Mouse (Mus musculus) ES-E14 (cell line): ENCODE data around the gene Tmem260. TPM values are rescaled to one million over a fixed set of nuclear protein-coding genes. Genes with fewer than 3 reads are reported as not detected.

Source experiments
- DNase-seq: peaks from one replicate; pipeline ENCODE4 v3.0.0-alpha.2; 2013; ENCODE audit warnings: low read depth, low spot score
- H3K27ac ChIP-seq: 2 replicates; pipeline ENCODE4 v1.5.1; 2012; ENCODE audit warnings: low read depth, mild to moderate bottlenecking, low read length, moderate library complexity, mixed read lengths; ENCODE audit not compliant: poor library complexity, insufficient read depth, severe bottlenecking
- H3K36me3 ChIP-seq: 2 replicates; pipeline ENCODE4 v1.6.1; 2012; ENCODE audit warnings: mild to moderate bottlenecking, low read length, moderate library complexity, mixed read lengths; ENCODE audit not compliant: control insufficient read depth, poor library complexity, insufficient read depth, severe bottlenecking
- H3K4me1 ChIP-seq, 2 experiments: fragments of 150-350 bp in 1 of 2; sonication (generic) in 1 of 2; 2 replicates each; pipeline ENCODE4 v1.6.1; 2012; ENCODE audit warnings: low read length in 2 of 2, mild to moderate bottlenecking in 1 of 2, mixed read lengths in 1 of 2; ENCODE audit not compliant: control insufficient read depth in 2 of 2, insufficient read depth in 2 of 2, poor library complexity in 1 of 2
- H3K4me3 ChIP-seq, 2 experiments: fragments of 150-350 bp in 1 of 2; sonication (generic) in 1 of 2; 2 replicates each; pipeline ENCODE4 v1.5.1; 2012; ENCODE audit warnings: low read length in 2 of 2, low read depth in 1 of 2, mild to moderate bottlenecking in 1 of 2, mixed read lengths in 1 of 2; ENCODE audit not compliant: insufficient read depth in 1 of 2, poor library complexity in 1 of 2, severe bottlenecking in 1 of 2
- H3K9ac ChIP-seq: 2 replicates; pipeline ENCODE4 v1.6.1; 2012; ENCODE audit warnings: low read depth, mild to moderate bottlenecking, low read length, mixed read lengths; ENCODE audit not compliant: poor library complexity, insufficient read depth, severe bottlenecking
- H3K9me3 ChIP-seq: fragments of 150-350 bp; sonication (generic); 2 replicates; pipeline ENCODE4 v1.6.1; 2012; ENCODE audit warnings: low read depth, mild to moderate bottlenecking, low read length; ENCODE audit not compliant: control insufficient read depth, insufficient read depth
- CHD2 ChIP-seq: IDR thresholded peaks from 2 replicates; pipeline ENCODE4 v1.6.1; 2014; ENCODE audit warnings: mild to moderate bottlenecking, low read depth, low read length, inconsistent platforms
- HCFC1 ChIP-seq: IDR thresholded peaks from 2 replicates; pipeline ENCODE4 v1.6.1; 2012; ENCODE audit warnings: low read length, inconsistent platforms, borderline replicate concordance; ENCODE audit not compliant: insufficient read depth
- MAFK ChIP-seq: IDR thresholded peaks from 2 replicates; pipeline ENCODE4 v1.6.1; 2014; ENCODE audit warnings: mild to moderate bottlenecking, low read depth, low read length, inconsistent platforms; ENCODE audit not compliant: insufficient read depth
- ZC3H11A ChIP-seq: IDR thresholded peaks from 2 replicates; pipeline ENCODE4 v1.6.1; 2012; ENCODE audit warnings: low read depth, mild to moderate bottlenecking, inconsistent platforms, low read length, borderline replicate concordance
- ZNF384 ChIP-seq: IDR thresholded peaks from 2 replicates; pipeline ENCODE4 v1.6.1; 2012; ENCODE audit warnings: low read depth, low read length, inconsistent platforms
- in situ Hi-C, 2 experiments: fragments of 600-800 bp; cut with MboI; formaldehyde crosslinking; loops; one replicate each; pipeline ENCODE4 v1.15.1; 2025; ENCODE audit warnings: low sequenced_read_pairs in 2 of 2, inconsistent platforms in 1 of 2; ENCODE audit not compliant: unreplicated experiment in 2 of 2
- total RNA-seq: library from RNA; depleted of rRNA; stranded (reverse); fragments of 300-350 nt; gene quantifications from 2 replicates; pipeline ENCODE4 v1.2.3, GENCODE M21; 2012

Tmem260 gene
- total RNA-seq, 1 experiment: 2.1 TPM

DNA sequence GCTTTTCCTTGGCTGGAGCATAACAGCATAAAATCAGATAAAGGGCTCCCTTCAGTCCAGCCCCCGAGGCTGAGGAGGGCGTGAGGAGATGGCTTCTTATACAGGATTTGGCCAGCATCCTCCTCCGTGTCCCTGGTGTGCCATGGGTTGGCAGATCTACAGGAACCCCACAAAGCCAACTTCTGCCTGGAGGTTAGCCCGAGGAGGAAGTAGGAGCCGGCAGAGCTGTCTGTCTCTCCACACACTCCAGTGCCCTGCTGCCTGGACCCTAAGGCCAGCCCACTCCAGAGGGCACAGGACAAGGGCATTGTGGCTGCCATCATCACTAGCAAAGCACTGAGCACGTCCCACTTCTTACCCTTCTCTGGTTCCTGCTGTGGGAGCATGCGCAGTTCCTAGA is 68.7 kb downstream of the Tmem260 start:
- no peak overlapping the region for H3K4me3 ChIP-seq
- TF ChIP-seq HCFC1 (no peak), ZC3H11A (no peak), ZNF384 (no peak), MAFK (no peak), CHD2 (no peak)

DNA sequence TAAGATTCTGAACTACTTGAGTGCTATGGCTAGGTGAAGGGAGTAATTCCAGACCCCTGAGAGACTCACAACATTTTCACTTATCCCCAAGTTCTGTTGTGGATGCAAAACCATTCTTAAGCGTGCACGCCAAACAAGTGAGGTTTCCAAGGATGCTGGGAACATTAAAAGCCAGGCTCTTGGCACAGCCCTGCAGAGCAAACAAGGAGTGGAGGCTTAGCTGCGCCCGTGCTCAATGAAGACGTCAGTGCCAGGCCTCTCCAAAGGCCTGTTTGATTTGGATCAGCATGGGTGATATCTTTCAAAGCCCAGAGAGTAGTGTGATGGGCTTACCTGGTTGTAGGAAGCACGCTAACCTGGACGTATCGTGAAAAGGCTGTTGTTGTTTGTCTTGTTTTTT is 69.6 kb downstream of the Tmem260 start:
- peaks cover 0 to 4% of the 10 kb centered on the region in 2 experiments; a peak in 1 of 4 replicates for H3K4me1 ChIP-seq
- no peak overlapping the region for H3K27ac ChIP-seq
- no peak overlapping the region for H3K9ac ChIP-seq
- in situ Hi-C loops: no loop called here
- TF ChIP-seq ZNF384: no peak
- TF ChIP-seq MAFK: no peak
- TF ChIP-seq HCFC1: no peak
- no peak for TF ChIP-seq CHD2
- no peak for TF ChIP-seq ZC3H11A
- no peaks in the 10 kb centered on the region for H3K36me3 ChIP-seq
- DNase-seq: no peak
- no peaks in the 10 kb centered on the region for H3K9me3 ChIP-seq
- H3K4me3 ChIP-seq: no peak overlapping the region

More for the DNA sequence above, 68.7 kb downstream of the Tmem260 start:
- Histone ChIP-seq H3K36me3 (no peaks in the 10 kb centered on the region), H3K9me3 (no peaks in the 10 kb centered on the region), H3K9ac (no peak overlapping the region), H3K4me1 (no peaks in the 10 kb centered on the region), H3K27ac (no peak overlapping the region)
- no peak for DNase-seq
- in situ Hi-C loops: no loop called here

GRCm38 (mm10) chr14:48523361-48523760 is 77.4 kb downstream of the Tmem260 start:
- TF ChIP-seq MAFK: no peak
- TF ChIP-seq ZNF384: no peak
- TF ChIP-seq ZC3H11A: no peak
- no peak for TF ChIP-seq CHD2
- TF ChIP-seq HCFC1: no peak
- H3K9me3 ChIP-seq: no peaks in the 10 kb centered on the region
- H3K4me1 ChIP-seq: peaks cover 0 to 4% of the 10 kb centered on the region in 2 experiments; a peak in 1 of 4 replicates

DNA sequence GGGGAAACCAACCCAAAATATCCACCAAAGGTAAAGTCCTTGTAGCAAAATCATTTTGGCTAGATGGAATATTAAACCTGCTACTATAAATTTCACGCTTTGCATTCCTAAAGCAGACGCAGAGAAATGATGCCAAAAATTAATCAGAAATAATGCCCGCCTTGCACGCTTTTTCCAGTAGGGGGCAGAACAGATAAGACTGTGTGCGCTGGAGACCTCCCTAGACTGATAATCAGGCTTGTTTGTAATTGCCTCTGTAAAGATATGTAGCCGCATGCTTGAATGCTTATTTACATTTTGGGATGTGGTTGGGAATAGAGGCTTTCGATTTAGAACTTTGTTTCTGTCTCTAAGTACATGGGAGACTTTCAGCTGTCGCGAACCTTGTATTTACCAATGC is 78.2 kb downstream of the Tmem260 start:
- TF ChIP-seq ZNF384 (no peak), ZC3H11A (peak; percentile 63; the same call in 1 of the 2 replicates)
- Histone ChIP-seq H3K4me3 (no peak overlapping the region), H3K9ac (no peak overlapping the region), H3K27ac (no peak overlapping the region), H3K9me3 (no peaks in the 10 kb centered on the region), H3K4me1 (peaks cover 0 to 4% of the 10 kb centered on the region in 2 experiments; a peak in 1 of 4 replicates), H3K36me3 (no peaks in the 10 kb centered on the region)
- in situ Hi-C loops: no loop called here
- no peak for DNase-seq

More at GRCm38 (mm10) chr14:48523361-48523760, 77.4 kb downstream of the Tmem260 start:
- no peak overlapping the region for H3K27ac ChIP-seq
- no peaks in the 10 kb centered on the region for H3K36me3 ChIP-seq
- in situ Hi-C loops: no loop called here
- no peak overlapping the region for H3K9ac ChIP-seq
- H3K4me3 ChIP-seq: no peak overlapping the region
- DNase-seq: no peak

GRCm38 (mm10) chr14:48525055-48525454 is 79.1 kb downstream of the Tmem260 start:
- no peaks in the 10 kb centered on the region for H3K36me3 ChIP-seq
- no peak overlapping the region for H3K27ac ChIP-seq
- H3K9me3 ChIP-seq: no peaks in the 10 kb centered on the region
- H3K4me3 ChIP-seq: no peak overlapping the region
- H3K9ac ChIP-seq: no peak overlapping the region
- peaks cover 0 to 4% of the 10 kb centered on the region in 2 experiments; a peak in 1 of 4 replicates for H3K4me1 ChIP-seq
- in situ Hi-C loops: no loop called here
- no peak for DNase-seq
- TF ChIP-seq ZNF384: no peak
- TF ChIP-seq HCFC1: no peak
- no peak for TF ChIP-seq MAFK
- no peak for TF ChIP-seq ZC3H11A
- TF ChIP-seq CHD2: no peak
